Mouse (Mus musculus): ENCODE results near the gene Lrrc23. TPM values are rescaled to one million over a fixed set of nuclear protein-coding genes. Genes with fewer than 3 reads are reported as not detected.

Gene Lrrc23
- polyA plus RNA-seq, 1 experiment from 2014 or later, result 2.3 TPM

Other genes starting within 250 kb of the Lrrc23 start
- 0.43 and 0.80 TPM in 2 replicates for gene C1s1, start 237.4 kb downstream of the Lrrc23 start, polyA plus RNA-seq (2016; fragmentation: Nextera tagmentation; extraction: Ambion mirVana)
- gene C1rb, start 209.4 kb downstream of the Lrrc23 start, polyA plus RNA-seq (2016; fragmentation: Nextera tagmentation; extraction: Ambion mirVana), result not detected in 2 replicates
- gene C1s2, start 143.6 kb downstream of the Lrrc23 start, polyA plus RNA-seq (2016; fragmentation: Nextera tagmentation; extraction: Ambion mirVana), result 0.21 TPM in 1 of 2 replicates, not detected in the other
- gene Lpcat3, start 116.7 kb downstream of the Lrrc23 start, polyA plus RNA-seq (2016; fragmentation: Nextera tagmentation; extraction: Ambion mirVana), result 37.5 and 37.9 TPM in 2 replicates
- 161 and 170 TPM in 2 replicates for gene Emg1, start 67.5 kb downstream of the Lrrc23 start, polyA plus RNA-seq (2016; fragmentation: Nextera tagmentation; extraction: Ambion mirVana)
- gene Phb2, start 67.4 kb downstream of the Lrrc23 start, polyA plus RNA-seq (2016; fragmentation: Nextera tagmentation; extraction: Ambion mirVana), result 308 and 315 TPM in 2 replicates
- 5.2 and 5.6 TPM in 2 replicates for gene Ptpn6, start 41.0 kb downstream of the Lrrc23 start, polyA plus RNA-seq (2016; fragmentation: Nextera tagmentation; extraction: Ambion mirVana)
- gene Grcc10, start 38.4 kb downstream of the Lrrc23 start, polyA plus RNA-seq (2016; fragmentation: Nextera tagmentation; extraction: Ambion mirVana), result 523 and 554 TPM in 2 replicates
- gene Gm45234, start 23.7 kb downstream of the Lrrc23 start, polyA plus RNA-seq (2016; fragmentation: Nextera tagmentation; extraction: Ambion mirVana), result not detected in 2 replicates
- 15.6 and 18.0 TPM in 2 replicates for gene Atn1, start 23.2 kb downstream of the Lrrc23 start, polyA plus RNA-seq (2016; fragmentation: Nextera tagmentation; extraction: Ambion mirVana)
- gene Eno2, start 10.1 kb downstream of the Lrrc23 start, polyA plus RNA-seq (2016; fragmentation: Nextera tagmentation; extraction: Ambion mirVana), result 9.0 and 9.4 TPM in 2 replicates
- gene Spsb2, start 28.9 kb upstream of the Lrrc23 start, polyA plus RNA-seq (2016; fragmentation: Nextera tagmentation; extraction: Ambion mirVana), result 8.1 and 8.6 TPM in 2 replicates
- 423 and 428 TPM in 2 replicates for gene Tpi1, start 34.6 kb upstream of the Lrrc23 start, polyA plus RNA-seq (2016; fragmentation: Nextera tagmentation; extraction: Ambion mirVana)
- gene Usp5, start 49.8 kb upstream of the Lrrc23 start, polyA plus RNA-seq (2016; fragmentation: Nextera tagmentation; extraction: Ambion mirVana), result 213 and 214 TPM in 2 replicates
- gene Cdca3, start 49.8 kb upstream of the Lrrc23 start, polyA plus RNA-seq (2016; fragmentation: Nextera tagmentation; extraction: Ambion mirVana), result 168 and 169 TPM in 2 replicates
- 5.5 TPM in 2 replicates for gene Gnb3, start 60.5 kb upstream of the Lrrc23 start, polyA plus RNA-seq (2016; fragmentation: Nextera tagmentation; extraction: Ambion mirVana)
- gene P3h3, start 78.0 kb upstream of the Lrrc23 start, polyA plus RNA-seq (2016; fragmentation: Nextera tagmentation; extraction: Ambion mirVana), result 21.4 and 25.6 TPM in 2 replicates
- gene Gpr162, start 84.3 kb upstream of the Lrrc23 start, polyA plus RNA-seq (2016; fragmentation: Nextera tagmentation; extraction: Ambion mirVana), result 11.8 and 11.9 TPM in 2 replicates
- gene Cd4, start 108.5 kb upstream of the Lrrc23 start, polyA plus RNA-seq (2016; fragmentation: Nextera tagmentation; extraction: Ambion mirVana), result 0.20 TPM in 1 of 2 replicates, not detected in the other
- 1.9 and 3.1 TPM in 2 replicates for gene Lag3, start 132.0 kb upstream of the Lrrc23 start, polyA plus RNA-seq (2016; fragmentation: Nextera tagmentation; extraction: Ambion mirVana)
- gene Ptms, start 140.4 kb upstream of the Lrrc23 start, polyA plus RNA-seq (2016; fragmentation: Nextera tagmentation; extraction: Ambion mirVana), result 525 and 672 TPM in 2 replicates
- gene Mlf2, start 151.7 kb upstream of the Lrrc23 start, polyA plus RNA-seq (2016; fragmentation: Nextera tagmentation; extraction: Ambion mirVana), result 452 and 459 TPM in 2 replicates
- gene Cops7a, start 185.8 kb upstream of the Lrrc23 start, polyA plus RNA-seq (2016; fragmentation: Nextera tagmentation; extraction: Ambion mirVana), result 100 and 105 TPM in 2 replicates
- 6.7 and 7.7 TPM in 2 replicates for gene Pianp, start 217.0 kb upstream of the Lrrc23 start, polyA plus RNA-seq (2016; fragmentation: Nextera tagmentation; extraction: Ambion mirVana)
- 18.0 and 20.6 TPM in 2 replicates for gene Zfp384, start 229.4 kb upstream of the Lrrc23 start, polyA plus RNA-seq (2016; fragmentation: Nextera tagmentation; extraction: Ambion mirVana)

All from midbrain, embryonic 12.5 days (tissue).